Mouse (Mus musculus) monocyte, adult 5-6 weeks (primary cell): ENCODE results near the gene Smim24. TPM values are rescaled to one million over a fixed set of nuclear protein-coding genes. Genes with fewer than 3 reads are reported as not detected.

Experiments used
- ATAC-seq: fragments of 153-309, 156-312 bp; replicated peaks from 2 replicates; pipeline ENCODE4 v1.8.0; 2017; ENCODE audit warnings: mild to moderate bottlenecking; ENCODE audit not compliant: low TSS enrichment, insufficient number of reproducible peaks, severe bottlenecking, poor library complexity, low FRiP score
- total RNA-seq: library from RNA; stranded (forward); fragments of 200-1000, 200-491, 200-594 nt; gene quantifications from 3 replicates; pipeline ENCODE4 v1.2.3, GENCODE M21; 2017

Smim24 gene
- total RNA-seq, 1 experiment from 2014 or later = 3.9 TPM

GRCm38 (mm10) chr10:81404082-81404481, 11.2 kb downstream of the Smim24 start:
- no peak for ATAC-seq

- peak; percentile 50 for ATAC-seq
These were observed 11.9 kb downstream of the Smim24 start for GRCm38 (mm10) chr10:81404720-81405119.

GRCm38 (mm10) chr10:81405588-81406201, 12.8 kb downstream of the Smim24 start:
- no peak for ATAC-seq

- ATAC-seq = no peak
These were observed 13.9 kb downstream of the Smim24 start for GRCm38 (mm10) chr10:81406504-81407440.

DNA sequence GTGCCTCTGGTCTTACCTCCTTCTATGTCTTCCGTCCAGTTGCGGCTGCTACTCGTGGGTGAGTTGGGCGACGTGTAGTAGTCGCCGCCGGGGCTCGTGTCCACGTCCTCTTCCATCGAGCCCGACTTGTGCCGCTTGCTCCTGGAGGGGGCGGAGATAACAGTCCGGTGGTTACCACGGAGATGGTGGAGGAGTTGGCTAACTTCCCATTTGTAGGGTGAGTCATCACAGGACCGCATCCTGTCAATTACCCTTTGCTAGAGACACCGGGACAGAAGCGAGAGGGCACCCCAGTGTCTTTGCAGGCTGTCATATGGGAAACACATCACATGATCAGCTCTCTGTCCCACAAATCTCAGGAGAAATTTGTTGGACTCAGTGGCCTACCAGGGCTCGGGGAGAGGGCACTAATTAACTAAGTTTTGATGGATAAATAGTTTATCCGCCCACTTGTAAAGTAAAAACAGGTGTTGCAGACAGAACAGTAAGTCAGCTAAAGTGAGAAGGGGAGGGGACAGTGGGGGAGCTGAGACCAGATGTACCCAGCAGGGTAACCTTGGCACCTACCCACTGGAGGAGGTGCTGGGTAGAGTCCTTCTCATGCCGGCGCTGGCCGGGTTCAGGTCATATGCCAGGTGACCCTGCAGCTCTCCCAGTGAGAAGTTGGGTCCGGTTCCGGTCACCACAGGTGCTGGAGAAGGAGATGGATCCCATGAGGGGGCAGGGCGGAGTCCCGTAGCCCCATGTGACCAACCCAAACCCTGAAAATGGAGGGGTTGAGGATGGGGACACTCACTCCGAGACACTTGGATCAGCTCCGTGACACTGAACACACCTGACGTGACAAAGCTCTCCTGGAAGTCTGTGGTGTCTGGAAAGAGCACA, 14.9 kb downstream of the Smim24 start:
- ATAC-seq = peak; percentile 77

DNA sequence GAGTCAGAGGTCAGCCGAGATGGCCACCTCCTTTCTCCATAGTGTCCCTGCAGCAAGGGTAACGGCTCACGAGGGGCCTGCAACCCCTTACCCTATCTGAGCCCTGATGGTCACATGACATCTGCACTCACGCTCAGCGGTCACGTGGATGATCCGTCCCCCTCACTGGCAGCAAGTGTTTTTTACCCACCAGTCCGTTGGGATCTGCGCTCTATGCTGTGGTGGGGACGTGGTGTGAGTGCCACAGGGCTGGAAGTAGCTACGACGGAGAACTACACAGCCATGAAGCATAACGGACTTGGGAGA, 15.5 kb downstream of the Smim24 start:
- ATAC-seq = no peak

- ATAC-seq = peak; percentile 53
These were observed 16.0 kb downstream of the Smim24 start for GRCm38 (mm10) chr10:81408871-81409291.

DNA sequence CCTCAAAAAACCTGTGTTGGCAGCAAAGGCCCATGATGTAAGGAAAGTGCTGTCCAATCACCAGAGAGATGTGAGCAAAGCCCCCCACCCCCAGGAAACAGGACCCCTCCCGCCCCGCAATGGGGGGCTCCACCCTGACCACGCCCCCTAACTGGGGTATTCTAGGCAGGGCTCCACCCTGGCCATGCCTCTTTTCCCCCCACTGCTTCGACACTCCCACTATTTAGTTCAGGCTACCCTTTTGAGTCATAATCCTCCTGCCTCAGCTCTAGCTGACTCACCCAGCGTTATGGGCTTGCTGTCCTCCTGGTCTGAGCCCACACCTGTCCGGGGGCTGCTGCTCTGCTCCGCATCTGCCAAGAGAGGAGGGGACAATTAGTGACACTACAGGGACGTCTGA, 16.5 kb downstream of the Smim24 start:
- no peak for ATAC-seq

DNA sequence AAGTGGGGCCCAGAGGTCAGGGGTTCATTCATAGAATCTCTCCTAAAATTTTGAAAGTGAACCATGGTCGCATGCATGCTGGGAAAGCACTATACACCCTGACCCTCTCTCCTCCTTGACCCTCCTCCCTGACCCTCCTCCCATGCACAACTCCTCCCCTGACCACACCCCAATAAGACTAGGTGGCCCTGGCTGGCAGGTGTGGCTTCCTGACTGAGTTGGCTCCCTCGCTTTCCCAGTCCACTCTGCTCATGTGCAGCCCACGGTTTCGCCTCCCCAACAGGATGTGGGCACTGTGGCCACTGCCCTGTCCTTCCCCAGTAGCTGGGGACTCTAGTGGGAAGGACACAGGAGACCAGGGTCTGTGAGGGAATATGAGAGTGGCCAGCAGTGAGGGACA, 17.5 kb downstream of the Smim24 start:
- no peak for ATAC-seq

- no peak for ATAC-seq
These were observed 18.1 kb downstream of the Smim24 start for GRCm38 (mm10) chr10:81410981-81411380.

- ATAC-seq = no peak
These were observed 18.9 kb downstream of the Smim24 start for GRCm38 (mm10) chr10:81411471-81412400.

GRCm38 (mm10) chr10:81412586-81413309, 19.9 kb downstream of the Smim24 start:
- no peak for ATAC-seq

DNA sequence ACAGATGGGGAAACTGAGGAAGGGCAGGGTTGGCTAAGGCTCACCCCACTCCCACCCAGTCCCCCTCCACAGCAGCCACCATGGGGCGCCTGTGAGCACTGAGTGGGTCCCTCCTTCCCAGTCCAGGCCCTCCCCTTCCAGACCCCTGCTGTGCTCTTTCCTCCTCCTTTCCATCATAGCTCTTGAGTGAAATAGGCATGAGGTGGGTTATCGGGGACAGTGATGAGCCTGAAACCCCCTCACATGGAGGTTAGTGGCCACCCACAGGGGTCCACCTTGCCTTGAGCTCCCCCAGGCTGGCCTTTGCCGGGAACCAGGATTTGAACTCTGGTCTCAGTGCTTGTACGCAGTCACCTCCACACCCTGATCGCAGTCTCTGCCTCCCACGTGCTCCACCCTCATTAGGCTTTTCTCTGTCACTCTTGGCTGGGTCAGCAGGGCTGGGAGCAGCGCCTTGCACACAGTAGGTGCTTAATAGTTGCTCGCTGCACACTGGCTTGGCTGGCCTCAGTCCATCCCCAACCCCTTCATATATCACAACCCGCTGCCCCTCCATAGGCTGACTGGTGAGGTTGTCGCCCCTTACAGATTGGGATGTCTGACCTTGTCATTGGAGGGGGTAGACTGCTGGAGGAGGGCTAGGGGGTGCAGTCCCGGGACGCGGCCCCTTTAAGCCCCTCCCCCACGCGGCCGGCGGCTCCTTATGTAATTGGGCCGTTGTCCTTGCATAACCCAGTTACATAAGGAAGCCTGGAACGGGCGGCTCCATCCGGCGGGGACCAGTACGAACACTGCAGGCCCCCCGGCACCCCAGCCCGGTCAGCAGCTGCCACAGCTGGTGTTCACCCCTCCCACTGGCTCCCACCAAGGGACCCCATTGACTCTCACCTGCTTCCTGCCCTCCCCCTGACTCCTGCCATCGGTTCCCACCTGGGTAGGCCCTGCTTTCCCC, 20.7 kb downstream of the Smim24 start:
- ATAC-seq = peak; percentile 44

GRCm38 (mm10) chr10:81414682-81415081, 21.8 kb downstream of the Smim24 start:
- no peak for ATAC-seq

DNA sequence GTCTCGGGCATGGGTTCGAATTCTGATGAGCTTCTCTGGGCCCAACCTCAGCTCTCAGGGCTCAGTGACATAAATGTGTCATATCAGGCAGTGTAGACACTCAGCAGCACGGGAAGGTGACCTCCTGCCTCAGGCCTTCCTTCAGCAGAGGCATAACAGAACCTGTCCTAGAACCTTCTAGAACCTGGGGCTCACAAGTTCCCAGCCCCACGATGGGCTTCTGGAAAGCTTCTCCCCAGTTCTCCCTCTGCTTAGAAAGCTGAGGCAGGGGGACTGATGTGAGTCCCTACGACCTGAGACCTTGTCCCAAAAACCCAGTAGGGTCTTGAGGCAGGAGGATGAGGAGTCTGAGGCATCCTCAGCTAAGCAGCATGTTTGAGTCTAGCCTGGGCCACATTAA, 22.3 kb downstream of the Smim24 start:
- no peak for ATAC-seq

DNA sequence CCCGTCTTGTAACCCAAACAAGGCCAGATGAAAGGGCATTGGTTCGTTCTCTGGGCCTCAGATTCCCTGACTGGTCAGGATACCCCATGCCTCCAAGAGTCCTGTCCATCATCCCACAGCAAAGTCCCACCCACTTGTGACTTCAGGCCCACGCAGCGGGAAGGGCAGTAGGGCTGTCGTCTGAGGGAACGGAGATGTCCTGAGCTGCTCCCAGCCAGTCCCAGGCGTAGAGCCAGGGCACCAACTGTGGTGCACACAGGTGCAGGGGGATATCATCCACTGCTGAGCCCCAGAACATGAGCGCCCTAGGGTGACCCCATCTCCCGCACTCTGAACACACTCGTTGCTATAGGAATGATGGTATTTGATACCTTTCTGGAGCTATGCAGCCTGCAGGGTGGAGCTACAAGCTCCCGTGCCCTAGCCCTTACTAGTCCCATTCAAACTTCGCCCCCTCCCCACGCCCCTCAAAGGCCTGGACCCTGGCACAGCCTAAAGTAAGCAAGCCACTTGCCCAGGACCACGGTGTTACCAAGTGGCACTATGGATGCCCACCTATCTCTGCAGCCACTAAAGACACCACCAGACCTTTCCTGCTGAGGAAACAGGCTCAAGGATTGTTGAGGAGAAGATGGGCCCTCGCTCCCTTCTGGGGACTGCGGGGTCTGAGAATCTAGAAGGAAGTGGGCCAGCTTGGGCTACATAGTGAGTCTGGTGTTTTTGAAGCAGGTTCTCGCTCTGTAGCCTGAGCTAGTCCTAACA, 22.9 kb downstream of the Smim24 start:
- ATAC-seq = no peak
